Mouse (Mus musculus): ENCODE measurements around the gene Ppp1r2. TPM values are rescaled to one million over a fixed set of nuclear protein-coding genes. Genes with fewer than 3 reads are reported as not detected.

Gene Ppp1r2
- total RNA-seq, 2 experiments from 2014 or later: 18.0 to 19.4 TPM

Other genes with a start within 250 kb of the Ppp1r2 start
- gene Xxylt1, start 193.8 kb downstream of the Ppp1r2 start, total RNA-seq (2015; ENCODE audit: low replicate concordance): 0.38 and 2.5 TPM in 2 replicates
- gene Xxylt1, start 193.8 kb downstream of the Ppp1r2 start, total RNA-seq (2017; ENCODE audit: low replicate concordance): 0.98 and 1.2 TPM in 2 replicates
- gene Acap2, start 74.0 kb downstream of the Ppp1r2 start, total RNA-seq (2015; ENCODE audit: low replicate concordance): 6.9 and 14.4 TPM in 2 replicates
- 10.5 and 23.1 TPM in 2 replicates for gene Acap2, start 74.0 kb downstream of the Ppp1r2 start, total RNA-seq (2017; ENCODE audit: low replicate concordance)
- not detected in 2 replicates for gene Apod, start 39.5 kb upstream of the Ppp1r2 start, total RNA-seq (2015; ENCODE audit: low replicate concordance)
- gene Apod, start 39.5 kb upstream of the Ppp1r2 start, total RNA-seq (2017; ENCODE audit: low replicate concordance): not detected in 2 replicates
- 1.7 TPM in 1 of 2 replicates, not detected in the other for gene Bdh1, start 147.0 kb upstream of the Ppp1r2 start, total RNA-seq (2015; ENCODE audit: low replicate concordance)
- 1.5 and 3.4 TPM in 2 replicates for gene Bdh1, start 147.0 kb upstream of the Ppp1r2 start, total RNA-seq (2017; ENCODE audit: low replicate concordance)